Mouse (Mus musculus): Measurements from ENCODE around the gene Sh3pxd2a.

Sh3pxd2a gene

DNA sequence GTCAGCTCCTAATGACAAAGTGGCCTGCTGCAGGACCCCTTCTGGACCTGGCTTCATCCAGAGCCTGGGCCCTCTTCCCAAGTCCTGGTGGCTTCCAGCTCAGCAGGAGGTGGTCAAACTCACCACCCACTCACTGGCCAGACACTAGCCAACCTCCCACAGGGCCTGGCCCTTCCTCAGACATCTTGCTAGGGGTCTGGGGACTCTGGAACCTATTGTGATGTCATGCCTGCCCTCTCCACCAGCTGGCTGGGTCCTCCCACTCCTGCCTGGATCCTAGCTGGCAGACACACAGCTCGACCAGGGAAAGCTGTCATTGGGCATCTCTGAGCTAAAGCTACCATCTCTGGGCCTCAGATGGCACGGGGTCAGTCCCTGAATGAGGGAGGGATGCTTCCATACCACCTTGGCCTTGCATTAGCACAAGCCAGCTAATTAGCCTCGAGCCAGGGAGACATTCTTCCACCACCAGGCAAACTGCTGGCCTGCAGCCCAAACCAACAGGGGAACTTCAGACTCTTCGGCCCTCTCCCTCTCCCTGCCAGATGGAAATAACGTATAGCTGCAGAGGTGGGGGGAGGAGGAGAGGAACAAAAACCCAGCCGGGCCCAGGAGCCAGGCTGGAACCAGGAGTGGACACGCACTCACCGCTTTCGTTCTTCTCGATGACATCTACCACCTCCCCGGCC, 150.7 kb downstream of the Sh3pxd2a start:
- DNase-seq (ENCODE audit: low read depth), result no peak

DNA sequence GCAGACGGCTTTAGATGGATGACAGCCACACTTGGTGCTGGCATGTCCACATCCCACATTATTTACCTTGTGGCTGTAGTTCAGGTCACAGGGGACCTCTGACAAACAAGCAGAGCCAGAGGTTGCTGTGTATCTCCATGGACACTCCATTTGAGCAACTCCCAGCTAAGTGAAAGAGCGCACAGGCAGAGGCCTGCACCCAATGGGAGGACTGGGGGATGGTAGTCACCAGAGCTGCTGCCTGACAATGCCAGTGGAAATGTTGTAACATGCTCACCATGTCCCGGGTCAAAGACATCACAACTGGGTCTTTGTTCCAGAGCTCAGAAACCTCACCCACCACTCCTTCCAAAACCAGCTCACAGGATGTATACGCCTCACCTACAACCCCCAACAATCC, 153.0 kb downstream of the Sh3pxd2a start:
- no peak for DNase-seq (ENCODE audit: low read depth)

GRCm38 (mm10) chr19:47309824-47310223, 154.4 kb downstream of the Sh3pxd2a start:
- no peak for DNase-seq (ENCODE audit: low read depth)

GRCm38 (mm10) chr19:47306917-47307315, 157.3 kb downstream of the Sh3pxd2a start:
- no peak for DNase-seq (ENCODE audit: low read depth)

GRCm38 (mm10) chr19:47306128-47306916, 157.9 kb downstream of the Sh3pxd2a start:
- no peak for DNase-seq (ENCODE audit: low read depth)

DNA sequence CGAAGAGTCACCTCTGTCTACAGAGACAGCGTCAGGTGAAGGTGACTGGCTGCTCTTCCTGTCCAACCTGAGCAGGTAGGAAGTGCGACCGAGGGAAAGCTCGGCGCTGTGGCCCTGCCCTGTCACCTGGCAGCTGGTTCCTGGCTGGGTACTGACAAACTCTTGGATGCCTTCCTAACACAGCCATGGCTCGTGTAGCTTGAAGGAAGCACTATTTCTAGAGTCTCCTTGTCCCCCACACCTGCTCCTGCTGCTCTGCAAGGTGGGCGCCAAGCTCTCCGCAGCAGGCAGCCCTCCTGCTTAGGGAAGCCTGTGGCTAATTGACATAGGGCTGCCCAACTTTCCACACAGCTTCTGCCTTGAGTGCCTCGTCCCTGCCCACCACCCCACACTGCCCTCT, 158.8 kb downstream of the Sh3pxd2a start:
- DNase-seq (ENCODE audit: low read depth), result no peak

DNA sequence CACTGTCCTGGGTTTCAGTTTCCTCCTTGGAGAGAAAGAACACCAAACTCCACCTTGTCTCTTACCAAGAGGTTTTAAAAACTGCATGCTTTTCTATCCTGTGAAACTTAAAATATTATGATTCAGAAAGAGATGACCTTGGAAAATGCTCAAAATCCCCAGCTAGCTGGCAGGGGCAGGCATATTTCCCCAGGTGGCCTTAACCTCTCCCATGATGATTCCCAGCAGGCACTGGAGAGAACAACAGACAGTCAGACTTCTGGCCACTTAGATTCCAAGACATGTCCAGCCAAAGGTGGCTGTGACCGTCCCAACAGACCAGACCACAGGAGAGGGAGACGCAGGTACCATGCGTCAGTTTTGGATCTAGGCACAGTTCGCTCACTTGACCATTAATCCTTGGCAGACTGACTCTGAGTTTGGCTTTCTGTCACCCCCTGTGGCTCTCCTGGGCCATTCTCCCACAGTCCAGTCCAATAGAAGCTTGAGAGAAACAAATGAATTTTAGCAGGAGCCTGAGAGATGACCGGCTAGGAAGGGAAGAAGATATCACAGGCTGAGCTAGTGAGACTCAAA, 159.9 kb downstream of the Sh3pxd2a start:
- no peak for DNase-seq (ENCODE audit: low read depth)

DNA sequence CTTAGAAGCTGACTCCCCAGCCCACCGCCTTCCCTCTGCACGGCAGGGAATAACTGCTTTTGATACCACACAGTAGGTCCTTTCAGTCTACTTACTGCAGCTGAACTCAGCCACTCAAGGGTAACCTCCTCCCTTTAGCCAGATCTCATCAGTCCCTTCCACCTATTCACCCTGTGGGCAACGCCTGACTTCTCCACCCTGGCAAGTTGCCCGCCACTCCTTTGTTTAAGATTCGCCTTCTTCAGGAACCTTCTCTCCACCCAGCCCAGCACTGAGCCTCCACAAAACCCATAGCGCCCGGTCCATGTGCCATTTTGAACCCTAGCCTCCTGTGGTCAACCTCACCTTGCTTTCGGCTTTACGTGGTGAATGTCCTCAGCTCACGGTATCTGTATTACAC, 161.1 kb downstream of the Sh3pxd2a start:
- DNase-seq (ENCODE audit: low read depth), result no peak

DNA sequence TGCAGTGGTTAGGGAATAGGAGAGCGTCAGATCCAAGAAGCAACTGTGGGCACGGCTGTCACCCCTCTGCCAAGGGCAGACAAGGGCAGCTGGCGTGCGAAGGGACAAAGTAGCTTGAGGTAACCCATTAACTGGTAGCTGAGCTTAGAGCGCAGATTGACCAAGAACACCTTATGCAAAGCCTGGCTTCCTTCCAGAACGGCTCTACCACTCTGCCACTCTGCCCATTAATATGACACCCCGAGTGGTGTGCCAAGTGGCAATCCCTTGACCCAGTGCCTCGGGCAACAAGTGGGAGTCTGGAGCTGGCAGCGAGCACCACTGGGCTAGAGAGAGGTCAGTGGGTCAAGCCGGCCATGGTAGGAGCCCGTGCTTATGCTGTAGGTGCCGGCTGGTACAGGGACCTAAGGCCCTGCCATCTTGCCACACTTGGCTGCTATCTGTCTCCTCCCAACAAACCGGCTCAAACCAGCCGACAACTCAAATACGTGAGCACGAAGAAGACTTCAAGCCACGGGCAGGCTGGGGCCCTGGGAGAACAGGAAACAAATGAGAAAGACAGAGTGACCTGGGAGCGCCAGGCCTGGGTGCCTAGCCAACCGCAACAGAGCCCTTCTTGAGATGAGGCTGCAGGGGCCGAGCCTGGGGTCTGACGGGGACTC, 161.9 kb downstream of the Sh3pxd2a start:
- no peak for DNase-seq (ENCODE audit: low read depth)

DNA sequence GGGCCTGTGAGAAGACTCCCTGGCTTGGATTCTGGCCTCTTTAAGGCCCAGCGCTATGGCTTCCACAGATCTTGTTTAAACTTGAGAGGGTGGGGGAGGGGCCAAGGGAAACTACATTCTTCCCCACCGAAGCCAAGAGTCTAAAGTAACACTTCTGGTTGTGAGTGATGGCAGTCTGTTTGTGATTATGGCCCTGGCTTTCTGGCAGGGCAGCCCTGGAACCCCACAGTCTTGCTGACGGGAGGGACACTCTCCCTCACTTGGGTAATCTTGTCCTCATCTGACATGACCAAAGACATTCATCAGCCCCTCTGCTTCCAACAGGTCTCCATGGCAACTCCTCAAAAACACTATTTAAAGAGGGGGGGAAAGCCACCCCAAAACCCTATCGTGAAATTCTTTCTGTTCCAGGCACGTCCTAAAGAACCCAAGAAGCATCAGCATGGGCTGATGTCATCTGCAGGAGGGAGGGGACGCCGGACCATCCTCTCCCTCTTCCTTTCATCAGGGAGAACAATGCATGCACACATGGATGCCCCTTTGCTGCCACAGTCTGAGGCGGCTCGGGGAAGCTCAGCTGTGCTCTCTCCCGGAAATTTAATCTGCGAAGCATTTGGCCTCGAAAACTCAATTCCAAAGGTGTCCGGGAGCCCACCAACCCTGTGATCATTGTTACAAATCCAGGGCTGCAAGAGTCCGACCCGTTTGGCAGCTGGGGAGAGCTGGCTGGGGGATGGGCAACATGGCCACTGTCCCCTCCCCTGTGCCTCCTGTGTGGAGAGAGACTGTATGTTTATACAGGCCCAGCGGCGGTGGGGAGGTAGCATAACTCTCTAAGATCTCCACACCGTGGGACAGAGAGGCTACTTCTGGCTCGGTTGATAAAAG, 162.7 kb downstream of the Sh3pxd2a start:
- no peak for DNase-seq (ENCODE audit: low read depth)

DNA sequence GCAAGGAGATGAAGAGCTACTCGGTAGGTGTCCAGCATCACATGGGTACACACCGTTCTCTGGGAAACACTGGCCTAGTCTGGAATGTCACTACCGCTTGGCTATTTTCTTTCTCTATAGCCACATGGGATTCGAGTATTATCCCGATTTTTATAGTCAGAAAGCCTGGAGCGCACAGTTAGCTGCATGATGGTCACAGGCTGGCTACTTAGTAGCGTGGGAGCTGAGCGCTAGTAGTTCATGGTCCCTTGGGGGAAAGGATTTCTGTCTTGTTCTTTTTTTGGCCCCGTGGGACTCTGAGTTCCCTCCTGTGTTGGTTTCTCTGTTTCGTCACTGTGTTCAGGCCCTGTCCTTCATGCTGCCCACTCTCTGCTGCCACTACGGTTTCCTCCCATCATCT, 166.1 kb downstream of the Sh3pxd2a start:
- DNase-seq (ENCODE audit: low read depth), result no peak

DNA sequence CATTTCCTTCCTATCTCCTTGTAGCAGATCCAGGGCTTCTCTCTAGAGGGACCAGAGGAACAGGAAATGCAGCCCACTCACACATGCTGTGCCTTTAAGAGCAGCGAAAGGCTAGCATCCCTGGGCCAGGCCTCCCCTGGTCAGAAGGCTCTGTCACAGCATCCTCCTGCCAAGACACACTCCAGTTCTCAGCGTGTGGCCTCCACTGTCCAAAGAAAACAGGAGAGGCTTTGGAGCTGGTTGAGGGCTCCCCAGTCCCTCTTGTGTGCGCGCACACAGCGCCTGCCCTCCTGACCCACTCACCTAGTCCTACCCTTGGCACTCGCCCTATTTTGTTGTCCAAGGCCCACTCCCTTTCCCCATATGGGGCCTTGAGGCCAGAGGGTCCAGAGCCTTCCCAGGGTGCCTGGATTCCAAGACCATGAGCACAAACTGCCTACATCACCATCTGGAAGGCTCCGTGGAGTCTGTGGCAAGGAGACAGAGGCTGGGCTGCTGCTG, 171.7 kb downstream of the Sh3pxd2a start:
- DNase-seq (ENCODE audit: low read depth), result no peak

DNA sequence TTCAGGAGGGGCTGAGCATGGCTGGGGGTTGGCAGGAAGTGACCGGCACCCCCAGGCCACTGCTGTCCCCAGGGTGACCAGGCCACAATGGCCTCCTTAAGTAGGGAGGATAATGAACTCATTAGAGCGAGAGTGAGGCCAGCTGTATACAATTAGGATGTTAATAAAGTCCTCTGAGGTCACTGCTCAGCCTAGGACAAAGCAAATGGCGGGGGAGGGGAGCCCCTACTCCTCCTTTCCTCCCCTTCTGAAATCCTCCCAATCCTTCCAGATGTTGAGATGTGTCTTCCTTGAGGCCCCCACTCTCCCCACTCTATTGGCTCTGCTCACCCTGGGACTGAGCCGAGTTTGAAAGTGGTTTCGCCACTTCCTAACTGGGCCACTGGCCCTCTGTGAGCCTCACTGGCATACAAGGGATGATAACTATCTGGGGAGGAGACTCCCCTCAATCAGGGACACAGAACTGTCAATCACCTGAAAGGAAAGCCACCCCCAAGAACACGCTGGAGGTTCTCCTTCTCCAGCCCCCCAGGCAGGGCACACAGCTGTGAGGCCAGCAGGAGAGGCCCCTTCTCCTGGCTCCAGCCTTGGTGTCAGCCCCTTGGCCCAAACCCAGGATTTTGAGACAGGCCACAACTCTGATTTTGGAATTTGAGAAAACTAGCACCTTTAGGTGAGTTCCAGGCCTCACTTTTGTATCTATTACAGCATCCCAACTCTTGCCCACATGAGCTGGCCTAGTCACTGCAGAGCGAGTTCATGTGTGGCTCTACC, 172.7 kb downstream of the Sh3pxd2a start:
- DNase-seq (ENCODE audit: low read depth), result no peak

DNA sequence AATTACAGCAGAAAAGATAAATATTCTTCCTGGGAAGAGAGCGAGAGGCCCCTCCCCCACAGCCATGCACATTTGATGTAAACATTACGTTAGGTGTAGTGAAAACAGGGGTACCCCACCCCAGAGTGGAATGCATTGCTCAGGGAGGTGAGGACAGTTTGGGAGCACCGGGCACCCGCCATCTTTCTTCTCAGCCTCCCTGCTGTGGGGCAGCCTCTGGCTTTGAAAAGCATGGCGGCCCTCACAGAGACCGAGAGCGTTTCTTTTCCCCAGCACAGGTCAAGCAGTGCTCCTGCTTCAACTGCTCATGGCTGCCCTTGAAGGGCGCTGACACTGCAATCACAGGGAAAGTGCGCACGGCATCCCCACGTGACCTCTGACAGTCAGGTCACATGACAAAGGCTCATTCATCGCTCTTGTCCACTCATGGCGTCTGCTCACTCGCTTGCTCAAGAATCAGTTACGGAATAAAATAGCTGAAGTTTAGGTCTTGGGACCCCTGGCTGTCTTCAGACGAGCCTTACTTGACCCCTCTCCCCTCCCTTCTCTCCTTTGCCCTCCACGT, 177.2 kb downstream of the Sh3pxd2a start:
- DNase-seq (ENCODE audit: low read depth), result no peak

DNA sequence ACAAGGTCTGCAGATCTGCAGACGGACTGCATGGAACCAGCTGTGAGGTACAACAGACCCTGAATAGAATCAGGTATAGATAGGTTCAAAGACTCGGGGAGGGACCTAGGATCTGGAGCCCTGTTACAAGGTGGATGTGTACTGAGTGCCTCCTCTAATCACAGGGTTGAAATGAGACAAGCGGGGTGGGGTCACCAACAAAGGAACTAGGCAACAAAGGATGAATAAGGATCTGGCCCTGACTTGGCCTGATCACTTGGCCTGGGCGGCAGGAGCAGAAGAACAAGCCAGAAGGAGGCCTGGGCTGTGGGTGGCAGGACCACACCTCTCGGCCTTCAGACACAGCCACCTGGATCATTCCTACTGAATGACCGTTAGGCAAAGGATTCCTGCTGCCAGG, 178.6 kb downstream of the Sh3pxd2a start:
- DNase-seq (ENCODE audit: low read depth), result no peak

- no peak for DNase-seq (ENCODE audit: low read depth)
Observed at GRCm38 (mm10) chr19:47282688-47283215, 181.4 kb downstream of the Sh3pxd2a start.

- DNase-seq (ENCODE audit: low read depth), result no peak
Observed at GRCm38 (mm10) chr19:47282050-47282454, 182.1 kb downstream of the Sh3pxd2a start.

- DNase-seq (ENCODE audit: low read depth), result no peak
Observed at GRCm38 (mm10) chr19:47280894-47281293, 183.3 kb downstream of the Sh3pxd2a start.

DNA sequence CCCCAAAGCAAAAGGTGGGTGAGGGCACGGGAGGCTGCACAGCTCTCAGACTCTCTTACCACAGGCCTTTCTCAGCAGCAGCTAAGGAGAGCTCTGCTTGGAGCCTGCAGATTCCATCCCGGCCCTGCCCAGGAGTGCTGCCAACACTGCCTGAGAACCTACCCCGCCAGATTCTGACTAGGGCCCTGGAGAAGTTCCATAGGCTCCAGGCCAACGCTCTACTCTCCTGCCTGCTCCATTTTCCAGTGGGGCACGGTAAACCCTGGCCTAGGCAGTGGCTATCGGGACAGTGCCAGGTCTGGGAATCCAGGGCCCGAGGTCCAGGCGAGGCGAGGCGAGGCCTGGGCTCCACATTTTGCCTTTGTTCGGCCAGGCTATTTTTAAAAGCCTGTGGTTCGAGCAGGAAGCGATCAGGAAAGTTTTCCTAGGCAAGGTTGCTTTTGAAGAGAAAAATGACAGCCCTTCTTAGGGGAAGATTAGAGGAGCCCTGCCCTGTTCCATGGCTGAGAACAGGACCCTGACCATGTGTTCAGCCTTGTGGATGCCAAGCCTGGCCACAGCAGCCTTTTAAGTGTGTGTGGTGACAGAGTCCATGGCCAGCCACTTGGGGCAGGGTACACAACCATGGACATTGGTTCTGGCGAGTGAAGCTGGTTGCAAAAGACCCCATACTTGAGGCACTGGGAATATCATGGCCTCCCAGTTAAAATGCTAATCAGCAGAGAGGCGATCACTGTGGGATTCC, 184.2 kb downstream of the Sh3pxd2a start:
- no peak for DNase-seq (ENCODE audit: low read depth)
